Mouse (Mus musculus) midbrain, postnatal 0 days (tissue): ENCODE data around the gene Bckdha. TPM values are rescaled to one million over a fixed set of nuclear protein-coding genes. Genes with fewer than 3 reads are reported as not detected.

Experiments
- ATAC-seq: fragments of 200-750 bp; cut with Nextera tagmentation; 2 replicates; pipeline ENCODE4 v1.8.0; 2017; ENCODE audit warnings: moderate number of reproducible peaks, mild to moderate bottlenecking, moderate TSS enrichment, moderate library complexity; ENCODE audit not compliant: low FRiP score
- DNase-seq: peaks from one replicate; pipeline ENCODE4 v3.0.0-alpha.2; 2015; ENCODE audit warnings: low spot score
- H3K27ac ChIP-seq: fragments of 300-500 bp; sonication (generic); 2 replicates; pipeline ENCODE4 v1.5.1; 2014; ENCODE audit warnings: low read depth, mild to moderate bottlenecking, low read length, mixed read lengths
- H3K27me3 ChIP-seq: fragments of 300-500 bp; sonication (generic); 2 replicates; pipeline ENCODE4 v1.6.1; 2014; ENCODE audit warnings: low read length, control low read depth, mixed read lengths; ENCODE audit not compliant: insufficient read depth
- H3K36me3 ChIP-seq: fragments of 300-500 bp; sonication (generic); 2 replicates; pipeline ENCODE4 v1.6.1; 2014; ENCODE audit warnings: low read length, control low read depth, mixed read lengths; ENCODE audit not compliant: insufficient read depth
- H3K4me1 ChIP-seq: fragments of 300-500 bp; sonication (generic); 2 replicates; pipeline ENCODE4 v1.6.1; 2014; ENCODE audit warnings: mild to moderate bottlenecking, control low read depth, antibody characterized with exemption, low read length, mixed read lengths; ENCODE audit not compliant: insufficient read depth
- H3K4me2 ChIP-seq: fragments of 300-500 bp; sonication (generic); 2 replicates; pipeline ENCODE4 v1.6.1; 2014; ENCODE audit warnings: low read depth, mild to moderate bottlenecking, low read length, mixed read lengths; ENCODE audit not compliant: poor library complexity, severe bottlenecking
- H3K4me3 ChIP-seq: fragments of 300-500 bp; sonication (generic); 2 replicates; pipeline ENCODE4 v1.5.1; 2014; ENCODE audit warnings: low read depth, mild to moderate bottlenecking, low read length, moderate library complexity
- H3K9ac ChIP-seq: fragments of 300-500 bp; sonication (generic); replicated peaks from 2 replicates; pipeline ENCODE4 v1.6.1; 2014; ENCODE audit warnings: mild to moderate bottlenecking, low read length, moderate library complexity, mixed read lengths; ENCODE audit not compliant: poor library complexity, severe bottlenecking
- H3K9me3 ChIP-seq: fragments of 300-500 bp; sonication (generic); 2 replicates; pipeline ENCODE4 v1.6.1; 2016; ENCODE audit warnings: low read length, control low read depth
- CTCF ChIP-seq: IDR thresholded peaks from 2 replicates; pipeline ENCODE4 v1.5.1; 2016; ENCODE audit warnings: antibody characterized with exemption, mild to moderate bottlenecking
- WGBS: fragments of 180-500 bp; shearing (Covaris S2); extraction: QIAGEN DNeasy Blood & Tissue Kit; methylation state at CpG from one replicate; pipeline ENCODE4 v1.1.7; 2014; 5-methylcytosine and 5-hydroxymethylcytosine counted together
- polyA plus RNA-seq: library from polyadenylated mRNA; unstranded; fragments of >200 nt; fragmentation: Nextera tagmentation; extraction: Ambion mirVana; gene quantifications from 2 replicates; pipeline ENCODE4 v1.2.1, GENCODE M21; 2015
- total RNA-seq: library from RNA; depleted of rRNA; stranded (reverse); fragments of >200 nt; gene quantifications from 2 replicates; pipeline ENCODE4 v1.2.3, GENCODE M21; 2014

Gene Bckdha
- total and polyA plus RNA-seq, 2 experiments from 2014 or later, result 40.7 to 78.2 TPM

DNA sequence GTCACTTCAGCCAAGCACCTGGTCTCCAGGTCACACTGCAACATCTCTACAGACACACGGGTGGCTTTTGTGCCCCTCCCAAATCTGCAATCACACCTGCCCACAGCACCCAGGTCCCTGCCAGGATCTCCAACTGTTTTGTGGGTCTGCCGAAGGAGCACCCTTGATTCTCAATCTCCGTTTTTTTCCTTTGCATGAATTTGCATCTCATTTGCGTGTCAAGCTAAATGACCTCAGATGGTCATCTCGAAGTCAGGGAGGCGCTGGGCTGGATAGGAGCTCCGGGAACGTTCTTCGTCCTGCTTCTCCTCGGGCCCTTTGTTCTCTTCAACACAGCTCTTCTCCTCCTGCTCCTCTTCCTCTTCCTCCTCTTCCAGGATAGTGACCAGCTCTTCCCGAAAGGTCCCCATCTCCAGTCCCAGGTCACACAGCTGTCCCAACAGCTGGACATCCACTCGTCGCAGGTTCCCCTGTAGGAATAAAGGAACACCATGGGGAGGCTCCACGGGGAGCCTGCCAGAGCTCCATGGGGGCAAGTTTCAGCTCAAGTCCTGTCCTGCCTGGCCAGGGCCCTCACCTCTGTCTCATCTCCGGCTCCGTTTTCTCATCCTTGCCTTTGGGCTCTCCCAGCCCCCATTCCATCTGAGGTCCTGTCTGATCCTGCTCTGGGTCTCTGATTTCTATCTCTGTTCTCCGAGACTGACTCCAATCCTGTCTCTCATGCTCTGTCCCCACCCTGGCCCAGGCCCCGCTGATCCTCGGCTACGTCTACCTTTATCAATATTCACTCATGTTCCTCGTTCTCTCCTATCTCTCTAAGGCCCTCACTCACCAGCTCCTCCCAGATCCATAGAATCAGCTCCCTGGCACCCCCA, 43.7 kb downstream of the Bckdha start:
- no peak overlapping the region for H3K27ac ChIP-seq
- H3K4me1 ChIP-seq, result no peaks in the 10 kb centered on the region
- ATAC-seq (no peak), DNase-seq (no peak)
- WGBS, result 69% methylated on average over 21 of the region's 21 CpGs
- no peaks in the 10 kb centered on the region for H3K36me3 ChIP-seq
- H3K4me3 ChIP-seq, result no peak overlapping the region
- H3K9ac ChIP-seq, result no peak overlapping the region
- no peak overlapping the region for H3K4me2 ChIP-seq
- TF ChIP-seq CTCF, result no peak
- H3K27me3 ChIP-seq, result no peaks in the 10 kb centered on the region
- H3K9me3 ChIP-seq, result no peaks in the 10 kb centered on the region

DNA sequence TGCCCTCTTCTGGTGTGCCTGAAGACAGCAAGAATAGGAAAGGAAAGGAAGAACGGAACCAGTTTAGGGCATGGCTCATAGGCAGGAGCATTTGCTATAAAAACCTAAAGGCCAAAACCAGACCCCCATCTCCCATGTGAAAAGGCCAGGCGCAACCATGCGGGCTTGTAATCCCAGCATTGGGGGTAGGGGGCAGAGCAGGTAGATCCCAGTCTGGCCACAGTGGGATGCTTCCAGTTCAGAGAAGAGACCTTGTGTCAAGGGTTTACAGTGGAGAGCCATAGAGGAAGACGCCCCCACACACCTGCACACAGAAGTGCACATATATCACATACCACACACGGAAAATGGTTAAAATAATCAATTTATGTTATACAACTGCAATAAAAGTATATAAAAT, 44.7 kb downstream of the Bckdha start:
- Histone ChIP-seq H3K27me3 (no peaks in the 10 kb centered on the region), H3K4me1 (no peaks in the 10 kb centered on the region), H3K4me2 (no peak overlapping the region), H3K4me3 (no peak overlapping the region), H3K9me3 (no peaks in the 10 kb centered on the region), H3K9ac (no peak overlapping the region), H3K27ac (no peak overlapping the region), H3K36me3 (no peaks in the 10 kb centered on the region)
- TF ChIP-seq CTCF, result no peak
- 96% methylated on average over 5 of the region's 5 CpGs for WGBS
- ATAC-seq (no peak), DNase-seq (no peak)

DNA sequence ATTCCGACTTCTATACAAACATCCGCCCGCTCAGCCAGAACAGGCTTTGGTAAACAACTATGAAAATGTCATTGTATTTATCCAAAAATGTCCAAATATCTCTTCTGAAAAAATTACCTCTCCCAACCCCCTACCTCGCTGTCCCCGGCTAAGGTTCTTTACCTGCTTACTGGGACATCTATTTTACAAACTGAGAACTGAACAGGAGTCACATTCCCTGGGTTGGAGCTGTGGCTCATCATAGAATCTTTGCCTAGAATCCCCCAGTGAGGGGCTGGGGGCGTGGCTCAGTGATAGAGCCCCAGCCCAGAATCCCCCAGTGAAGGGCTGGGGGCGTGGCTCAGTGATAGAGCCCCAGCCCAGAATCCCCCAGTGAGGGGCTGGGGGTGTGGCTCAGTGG, 47.3 kb downstream of the Bckdha start:
- H3K9ac ChIP-seq, result no peak overlapping the region
- H3K4me3 ChIP-seq, result no peak overlapping the region
- no peaks in the 10 kb centered on the region for H3K27me3 ChIP-seq
- H3K4me2 ChIP-seq, result no peak overlapping the region
- 39% methylated on average over 7 of the region's 7 CpGs for WGBS
- 0 out of 2 replicates have a peak, but pooled peaks cover 3% of the 10 kb centered on the region for H3K9me3 ChIP-seq
- DNase-seq, result no peak
- no peaks in the 10 kb centered on the region for H3K36me3 ChIP-seq
- no peak overlapping the region for H3K27ac ChIP-seq
- no peak for TF ChIP-seq CTCF
- H3K4me1 ChIP-seq, result no peaks in the 10 kb centered on the region
- ATAC-seq, result no peak

DNA sequence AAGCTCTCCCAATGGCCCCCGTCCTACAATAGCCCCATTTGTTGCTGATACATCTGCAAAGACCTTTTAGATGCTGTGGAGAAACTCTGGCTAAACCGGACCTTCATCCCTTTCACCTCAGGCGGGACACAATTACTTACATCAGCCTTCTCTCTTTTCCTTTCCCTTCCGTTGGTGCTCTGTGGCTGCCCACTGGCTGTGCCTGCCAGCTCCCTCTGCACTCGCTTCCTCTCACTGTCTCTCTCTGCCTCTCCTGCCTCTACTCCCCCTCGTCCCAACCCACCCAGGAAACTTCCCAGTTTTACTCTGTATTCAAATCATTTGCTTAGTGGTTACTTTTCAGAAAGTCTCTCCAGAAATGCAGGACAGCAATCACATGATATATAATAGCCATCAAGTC, 48.7 kb downstream of the Bckdha start:
- Histone ChIP-seq H3K36me3 (no peaks in the 10 kb centered on the region), H3K27me3 (no peaks in the 10 kb centered on the region), H3K9me3 (0 out of 2 replicates have a peak, but pooled peaks cover 3% of the 10 kb centered on the region), H3K4me1 (no peaks in the 10 kb centered on the region), H3K27ac (no peak overlapping the region), H3K4me3 (no peak overlapping the region), H3K9ac (no peak overlapping the region), H3K4me2 (no peak overlapping the region)
- DNase-seq (no peak), ATAC-seq (no peak)
- TF ChIP-seq CTCF, result no peak
- 32% methylated on average over 6 of the region's 6 CpGs for WGBS

DNA sequence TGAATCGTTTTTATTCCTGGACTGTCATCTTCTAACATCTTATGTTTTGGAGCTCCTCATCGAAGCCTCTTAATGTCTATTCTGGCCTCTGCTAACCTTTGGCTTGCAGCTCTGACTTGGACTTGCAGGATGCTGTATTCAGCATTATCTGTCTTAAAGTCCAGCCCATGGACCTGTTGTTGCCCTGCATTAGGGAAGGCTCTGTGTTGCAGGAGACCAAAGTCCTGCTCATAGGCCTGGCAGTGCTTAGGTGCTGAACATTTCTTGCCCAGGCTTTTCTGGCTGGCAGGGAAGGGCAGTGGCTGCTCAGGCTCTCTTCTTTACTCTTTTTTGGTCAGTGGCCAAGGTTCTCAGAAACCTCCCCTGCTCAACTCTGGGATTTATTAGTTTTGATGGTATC, 51.6 kb downstream of the Bckdha start:
- H3K36me3 ChIP-seq, result no peaks in the 10 kb centered on the region
- H3K4me1 ChIP-seq, result no peaks in the 10 kb centered on the region
- ATAC-seq, result no peak
- H3K4me3 ChIP-seq, result no peak overlapping the region
- DNase-seq, result no peak
- H3K27me3 ChIP-seq, result no peaks in the 10 kb centered on the region
- 0 out of 2 replicates have a peak, but pooled peaks cover 3% of the 10 kb centered on the region for H3K9me3 ChIP-seq
- H3K27ac ChIP-seq, result no peak overlapping the region
- no peak overlapping the region for H3K4me2 ChIP-seq
- no peak for TF ChIP-seq CTCF
- WGBS, result 87% methylated on average over 2 of the region's 2 CpGs
- no peak overlapping the region for H3K9ac ChIP-seq

DNA sequence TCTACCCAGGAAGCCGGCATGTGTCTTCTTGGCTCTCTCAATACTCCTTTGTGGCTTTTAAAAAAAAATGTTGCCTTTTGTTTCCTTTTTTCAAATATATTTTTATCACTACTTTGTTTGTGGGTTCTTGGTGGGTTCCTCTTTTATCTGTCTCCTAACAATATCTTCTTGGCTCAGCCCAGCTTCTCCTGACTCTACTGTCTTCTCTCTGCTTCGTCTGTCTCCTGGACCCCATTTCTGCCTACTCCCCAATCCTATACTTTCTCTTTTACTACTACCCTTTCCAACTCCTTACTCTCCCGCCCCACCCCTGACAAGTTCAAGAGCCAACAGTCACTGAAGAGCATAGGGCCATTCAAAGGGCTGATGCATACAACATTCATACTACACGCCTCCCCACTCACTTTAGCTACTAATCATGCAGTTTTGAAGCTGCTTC, 52.1 kb downstream of the Bckdha start:
- H3K27me3 ChIP-seq, result no peaks in the 10 kb centered on the region
- H3K9me3 ChIP-seq, result 0 out of 2 replicates have a peak, but pooled peaks cover 3% of the 10 kb centered on the region
- H3K36me3 ChIP-seq, result no peaks in the 10 kb centered on the region
- DNase-seq, result no peak
- no peak for TF ChIP-seq CTCF
- no peak overlapping the region for H3K4me3 ChIP-seq
- no peak for ATAC-seq
- H3K4me1 ChIP-seq, result no peaks in the 10 kb centered on the region
- no peak overlapping the region for H3K4me2 ChIP-seq
- 82% methylated on average over 4 of the region's 4 CpGs for WGBS
- no peak overlapping the region for H3K9ac ChIP-seq
- H3K27ac ChIP-seq, result no peak overlapping the region
